Mouse (Mus musculus): Measurements from ENCODE around the gene Polg. TPM values are rescaled to one million over a fixed set of nuclear protein-coding genes. Genes with fewer than 3 reads are reported as not detected.

Gene Polg
- total and polyA plus RNA-seq, 2 experiments: 28.9 to 31.9 TPM

DNA sequence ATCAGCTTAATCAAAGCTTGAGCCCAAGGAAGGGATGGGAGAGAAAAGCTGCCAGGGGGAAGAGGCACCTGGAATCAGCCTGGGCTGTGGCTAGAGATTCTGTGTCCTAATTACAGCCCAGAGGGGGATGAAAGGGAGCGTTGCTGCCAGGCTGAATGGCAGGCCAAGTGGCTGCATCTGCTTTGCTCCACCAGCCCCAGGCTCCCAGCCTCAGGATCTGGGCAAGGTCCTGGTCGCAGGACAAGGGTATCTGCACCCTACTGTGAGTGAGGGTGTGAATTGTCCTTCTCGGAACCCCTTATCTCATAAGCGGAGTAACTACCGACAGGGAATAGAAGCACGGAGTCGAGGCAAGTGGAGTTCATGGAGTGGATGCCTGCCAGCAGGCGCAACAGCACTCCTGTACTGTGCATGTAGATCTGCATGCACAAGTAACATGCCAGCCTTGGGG is 35.4 kb upstream of the Polg start:
- Histone ChIP-seq H3K4me1 (ENCODE audit: control insufficient read depth, insufficient read depth, low read length) (peaks cover 3% of the 10 kb centered on the region; the same call in 1 of the 2 replicates), H3K36me3 (ENCODE audit: control insufficient read depth, insufficient read depth, low read length) (no peaks in the 10 kb centered on the region), H3K9ac (ENCODE audit: low read depth, low read length) (no peak overlapping the region), H3K4me3 (ENCODE audit: insufficient read depth, low read depth, low read length) (no peak overlapping the region), H3K27ac (replicated peaks; ENCODE audit: insufficient read depth, low read depth, low read length) (no peak overlapping the region), H3K79me2 (ENCODE audit: control insufficient read depth, insufficient read depth, low read length) (no peaks in the 10 kb centered on the region), H3K27me3 (ENCODE audit: control insufficient read depth, insufficient read depth, low read length) (peaks cover 28% of the 10 kb centered on the region)
- WGBS: 6% methylated on average over 8 of the region's 8 CpGs
- TF ChIP-seq POLR2A (IDR thresholded peaks at IDR 0.05; ENCODE audit: extremely low read depth, insufficient read depth, low read length): no peak
- no peak for TF ChIP-seq CTCF (IDR thresholded peaks at IDR 0.05; ENCODE audit: low read depth, low read length)
- no peak for DNase-seq (ENCODE audit: extremely low read depth, low read depth, low spot score)

GRCm38 (mm10) chr7:79500681-79501306 is 34.6 kb upstream of the Polg start:
- no peak overlapping the region for H3K27ac ChIP-seq (replicated peaks; ENCODE audit: insufficient read depth, low read depth, low read length)
- peaks cover 26% of the 10 kb centered on the region for H3K27me3 ChIP-seq (ENCODE audit: control insufficient read depth, insufficient read depth, low read length)
- no peak overlapping the region for H3K9ac ChIP-seq (ENCODE audit: low read depth, low read length)
- no peak overlapping the region for H3K4me3 ChIP-seq (ENCODE audit: insufficient read depth, low read depth, low read length)
- peaks cover 3% of the 10 kb centered on the region; the same call in 1 of the 2 replicates for H3K4me1 ChIP-seq (ENCODE audit: control insufficient read depth, insufficient read depth, low read length)
- WGBS: 7% methylated on average over 3 of the region's 3 CpGs
- no peaks in the 10 kb centered on the region for H3K36me3 ChIP-seq (ENCODE audit: control insufficient read depth, insufficient read depth, low read length)
- H3K79me2 ChIP-seq (ENCODE audit: control insufficient read depth, insufficient read depth, low read length): no peaks in the 10 kb centered on the region
- TF ChIP-seq POLR2A (IDR thresholded peaks at IDR 0.05; ENCODE audit: extremely low read depth, insufficient read depth, low read length) (no peak), CTCF (IDR thresholded peaks at IDR 0.05; ENCODE audit: low read depth, low read length) (no peak)
- no peak for DNase-seq (ENCODE audit: extremely low read depth, low read depth, low spot score)

DNA sequence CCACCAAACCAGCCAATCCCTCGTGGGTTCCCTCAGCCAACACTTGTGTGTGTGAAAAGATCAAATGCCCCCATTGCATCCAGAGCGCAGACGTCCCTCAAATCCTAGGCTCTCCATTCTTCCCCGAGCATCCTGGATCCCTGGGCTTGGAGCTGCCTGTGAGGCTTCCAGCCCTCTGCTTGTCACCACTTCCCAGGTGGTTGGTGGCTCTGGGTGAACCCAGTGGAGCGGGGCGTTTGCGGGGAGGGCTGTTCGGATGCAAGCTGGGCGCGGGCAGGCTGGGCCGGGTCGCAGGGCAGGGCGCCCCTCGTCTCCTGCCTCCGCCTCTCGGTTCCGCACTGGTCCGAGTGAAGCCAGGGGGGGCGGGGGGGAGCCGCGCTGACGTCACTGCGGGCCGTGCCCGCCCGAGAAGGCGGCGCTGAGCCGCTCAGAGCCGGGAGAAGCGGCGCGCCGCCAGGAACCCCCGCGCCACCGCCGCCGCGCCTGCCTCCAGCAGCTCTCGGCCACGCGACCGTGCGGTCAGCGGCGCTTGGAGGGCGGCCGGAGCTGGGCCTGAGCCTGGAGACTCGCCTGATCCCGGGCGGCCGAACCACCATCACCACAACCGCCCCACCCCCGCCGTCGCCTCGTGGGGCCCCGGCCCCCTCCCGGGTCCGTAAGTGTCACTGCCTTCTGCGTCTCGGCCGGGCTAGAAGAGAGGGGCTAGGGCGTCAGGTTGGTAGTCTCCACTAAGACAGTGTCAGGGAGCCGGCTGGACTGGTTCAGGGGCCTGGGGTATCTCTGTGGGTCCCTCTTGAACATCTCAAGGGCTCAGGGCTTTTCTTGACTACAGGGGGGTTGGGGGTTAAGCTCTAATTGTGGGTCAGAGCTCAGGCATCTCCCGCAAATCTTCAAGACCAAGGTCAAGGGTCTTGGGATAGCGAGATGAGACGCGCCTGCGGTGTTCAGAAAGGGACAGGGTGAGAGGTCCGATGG is 33.7 kb upstream of the Polg start:
- WGBS: 5% methylated on average over 64 of the region's 72 CpGs
- TF ChIP-seq CTCF (IDR thresholded peaks at IDR 0.05; ENCODE audit: low read depth, low read length) (no peak), POLR2A (IDR thresholded peaks at IDR 0.05; ENCODE audit: extremely low read depth, insufficient read depth, low read length) (no peak)
- no peaks in the 10 kb centered on the region for H3K79me2 ChIP-seq (ENCODE audit: control insufficient read depth, insufficient read depth, low read length)
- no peak overlapping the region for H3K9ac ChIP-seq (ENCODE audit: low read depth, low read length)
- peaks cover 23% of the 10 kb centered on the region for H3K27me3 ChIP-seq (ENCODE audit: control insufficient read depth, insufficient read depth, low read length)
- H3K36me3 ChIP-seq (ENCODE audit: control insufficient read depth, insufficient read depth, low read length): no peaks in the 10 kb centered on the region
- no peak for DNase-seq (ENCODE audit: extremely low read depth, low read depth, low spot score)
- H3K27ac ChIP-seq (replicated peaks; ENCODE audit: insufficient read depth, low read depth, low read length): no peak overlapping the region
- H3K4me3 ChIP-seq (ENCODE audit: insufficient read depth, low read depth, low read length): no peak overlapping the region
- peaks cover 3% of the 10 kb centered on the region; the same call in 1 of the 2 replicates for H3K4me1 ChIP-seq (ENCODE audit: control insufficient read depth, insufficient read depth, low read length)

DNA sequence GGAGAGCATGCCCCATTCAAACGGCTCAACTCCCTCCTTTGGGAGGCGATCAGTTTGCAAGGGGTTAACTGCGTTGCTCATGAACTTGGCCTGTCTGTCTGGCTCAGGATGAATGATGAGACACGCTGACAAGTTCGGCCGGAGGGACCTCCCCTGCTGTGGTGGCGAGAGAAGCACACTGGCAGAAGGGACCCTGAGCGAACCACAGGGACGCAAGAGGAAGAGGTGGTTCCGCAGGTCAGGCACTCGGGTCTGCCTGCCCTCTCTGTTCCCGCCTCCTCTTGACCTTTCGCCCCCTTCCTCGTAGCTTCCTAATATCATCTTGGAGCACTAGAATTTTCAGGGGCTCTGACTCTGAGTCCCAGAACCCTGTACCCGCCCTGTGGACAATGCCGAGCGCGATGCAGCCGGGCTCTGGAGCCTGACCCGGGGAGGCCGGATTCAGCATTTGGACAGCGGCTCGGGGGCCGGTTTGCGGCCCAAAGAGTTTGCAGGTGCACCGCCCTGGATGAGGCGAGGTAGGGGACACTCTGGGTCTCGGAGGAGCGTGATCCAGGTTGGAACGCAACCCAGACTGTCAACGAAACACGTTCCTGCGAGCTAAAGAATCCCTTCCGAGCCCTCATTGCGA is 32.9 kb upstream of the Polg start:
- TF ChIP-seq POLR2A (IDR thresholded peaks at IDR 0.05; ENCODE audit: extremely low read depth, insufficient read depth, low read length) (no peak), CTCF (IDR thresholded peaks at IDR 0.05; ENCODE audit: low read depth, low read length) (no peak)
- Histone ChIP-seq H3K4me3 (ENCODE audit: insufficient read depth, low read depth, low read length) (no peak overlapping the region), H3K4me1 (ENCODE audit: control insufficient read depth, insufficient read depth, low read length) (no peaks in the 10 kb centered on the region), H3K27me3 (ENCODE audit: control insufficient read depth, insufficient read depth, low read length) (peaks cover 16% of the 10 kb centered on the region; the same call in 1 of the 2 replicates), H3K36me3 (ENCODE audit: control insufficient read depth, insufficient read depth, low read length) (no peaks in the 10 kb centered on the region), H3K9ac (ENCODE audit: low read depth, low read length) (no peak overlapping the region), H3K79me2 (ENCODE audit: control insufficient read depth, insufficient read depth, low read length) (no peaks in the 10 kb centered on the region), H3K27ac (replicated peaks; ENCODE audit: insufficient read depth, low read depth, low read length) (no peak overlapping the region)
- WGBS: 4% methylated on average over 35 of the region's 35 CpGs
- no peak for DNase-seq (ENCODE audit: extremely low read depth, low read depth, low spot score)

DNA sequence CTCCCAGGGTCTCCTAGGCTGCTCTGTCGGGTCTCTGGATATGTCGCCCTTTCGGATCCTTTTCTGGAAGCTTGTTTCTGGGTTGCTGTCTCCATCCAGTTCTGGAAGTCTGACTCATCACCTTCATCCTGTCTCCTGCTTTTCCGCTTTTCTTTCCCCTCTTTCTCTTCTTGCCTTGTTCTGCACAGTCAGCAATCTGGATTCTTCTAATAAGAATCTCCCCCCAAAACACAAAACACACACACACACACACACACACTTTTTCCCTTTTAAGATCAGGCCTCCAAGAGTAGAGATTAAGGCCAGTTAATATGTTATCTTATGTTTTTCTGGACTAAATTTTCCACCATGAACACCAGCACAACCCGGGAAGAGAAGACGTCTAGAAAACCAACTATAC is 32.2 kb upstream of the Polg start:
- 9% methylated on average over 6 of the region's 6 CpGs for WGBS
- no peaks in the 10 kb centered on the region for H3K79me2 ChIP-seq (ENCODE audit: control insufficient read depth, insufficient read depth, low read length)
- no peaks in the 10 kb centered on the region for H3K36me3 ChIP-seq (ENCODE audit: control insufficient read depth, insufficient read depth, low read length)
- no peak overlapping the region for H3K9ac ChIP-seq (ENCODE audit: low read depth, low read length)
- no peak for TF ChIP-seq CTCF (IDR thresholded peaks at IDR 0.05; ENCODE audit: low read depth, low read length)
- TF ChIP-seq POLR2A (IDR thresholded peaks at IDR 0.05; ENCODE audit: extremely low read depth, insufficient read depth, low read length): no peak
- no peak overlapping the region for H3K4me3 ChIP-seq (ENCODE audit: insufficient read depth, low read depth, low read length)
- H3K27ac ChIP-seq (replicated peaks; ENCODE audit: insufficient read depth, low read depth, low read length): no peak overlapping the region
- H3K4me1 ChIP-seq (ENCODE audit: control insufficient read depth, insufficient read depth, low read length): no peaks in the 10 kb centered on the region
- no peak for DNase-seq (ENCODE audit: extremely low read depth, low read depth, low spot score)
- peaks cover 14% of the 10 kb centered on the region; the same call in 1 of the 2 replicates for H3K27me3 ChIP-seq (ENCODE audit: control insufficient read depth, insufficient read depth, low read length)
